Mouse (Mus musculus): ENCODE data around the gene Snap23.

- TF ChIP-seq CTCF (IDR thresholded peaks at IDR 0.05; ENCODE audit: low read depth), result no peak
- no peak for TF ChIP-seq EP300 (IDR thresholded peaks at IDR 0.05; ENCODE audit: low read depth)
Measured at GRCm38 (mm10) chr2:120640835-120641234, 73.4 kb downstream of the Snap23 start.

All from liver, embryonic 14.5 days (tissue).